Mouse (Mus musculus) embryonic fibroblast, embryonic 13.5 days (primary cell): ENCODE measurements around the gene Palld. TPM values are rescaled to one million over a fixed set of nuclear protein-coding genes. Genes with fewer than 3 reads are reported as not detected.

Experiments used
- H3K27ac ChIP-seq: 2 replicates; pipeline ENCODE4 v1.5.1; 2012; ENCODE audit warnings: low read length, control low read depth, inconsistent platforms; ENCODE audit not compliant: insufficient read depth
- H3K4me1 ChIP-seq: 2 replicates; pipeline ENCODE4 v1.6.1; 2011; ENCODE audit warnings: low read length; ENCODE audit not compliant: control insufficient read depth, insufficient read depth
- H3K4me3 ChIP-seq: 2 replicates; pipeline ENCODE4 v1.5.1; 2011; ENCODE audit warnings: mild to moderate bottlenecking, control low read depth, low read length; ENCODE audit not compliant: insufficient read depth
- CTCF ChIP-seq: IDR thresholded peaks from 2 replicates; pipeline ENCODE4 v1.5.1; 2011; ENCODE audit warnings: mild to moderate bottlenecking, control low read depth, low read length, moderate library complexity, borderline replicate concordance; ENCODE audit not compliant: insufficient read depth
- POLR2A ChIP-seq: IDR thresholded peaks from 2 replicates; pipeline ENCODE4 v1.6.1; 2011; ENCODE audit warnings: low read depth, mild to moderate bottlenecking, control low read depth, low read length, moderate library complexity
- polyA plus RNA-seq: library from polyadenylated mRNA; stranded (reverse); fragments of >200 nt; gene quantifications from 2 replicates; pipeline ENCODE4 v1.2.4, GENCODE M21; 2011; ENCODE audit warnings: low read depth; ENCODE audit not compliant: missing spikeins, insufficient read length

Gene Palld
- polyA plus RNA-seq, 1 experiment, result 228 TPM

- Histone ChIP-seq H3K27ac (no peak overlapping the region), H3K4me1 (0 out of 2 replicates have a peak, but pooled peaks cover 3% of the 10 kb centered on the region), H3K4me3 (no peak overlapping the region)
- TF ChIP-seq POLR2A, result no peak
- TF ChIP-seq CTCF, result no peak
These were observed 241.5 kb downstream of the Palld start for GRCm38 (mm10) chr8:61660961-61661360.

- TF ChIP-seq CTCF (no peak), POLR2A (no peak)
- peaks cover 8% of the 10 kb centered on the region; the same call in 1 of the 2 replicates for H3K4me1 ChIP-seq
- H3K4me3 ChIP-seq, result no peak overlapping the region
- H3K27ac ChIP-seq, result no peak overlapping the region
These were observed 250.5 kb downstream of the Palld start for GRCm38 (mm10) chr8:61651955-61652354.

- TF ChIP-seq POLR2A (no peak), CTCF (no peak)
- H3K27ac ChIP-seq, result peak overlapping the region; percentile 87
- peaks cover 13% of the 10 kb centered on the region for H3K4me1 ChIP-seq
- H3K4me3 ChIP-seq, result no peak overlapping the region
These were observed 256.2 kb downstream of the Palld start for GRCm38 (mm10) chr8:61646195-61646835.

- no peak overlapping the region for H3K4me3 ChIP-seq
- H3K27ac ChIP-seq, result peak overlapping the region; percentile 87
- no peak for TF ChIP-seq POLR2A
- TF ChIP-seq CTCF, result no peak
- H3K4me1 ChIP-seq, result peaks cover 13% of the 10 kb centered on the region
These were observed 256.8 kb downstream of the Palld start for GRCm38 (mm10) chr8:61645642-61646041.

- no peak for TF ChIP-seq POLR2A
- no peak for TF ChIP-seq CTCF
- H3K4me3 ChIP-seq, result no peak overlapping the region
These were observed 259.3 kb downstream of the Palld start for GRCm38 (mm10) chr8:61643215-61643614.

GRCm38 (mm10) chr8:61642358-61642847, 260.1 kb downstream of the Palld start:
- H3K27ac ChIP-seq, result peak overlapping the region; percentile 73
- peaks cover 17% of the 10 kb centered on the region for H3K4me1 ChIP-seq
- H3K4me3 ChIP-seq, result no peak overlapping the region
- TF ChIP-seq POLR2A, result no peak
- no peak for TF ChIP-seq CTCF

More at GRCm38 (mm10) chr8:61643215-61643614, 259.3 kb downstream of the Palld start:
- Histone ChIP-seq H3K4me1 (peaks cover 17% of the 10 kb centered on the region), H3K27ac (peak overlapping the region; percentile 29; the same call in 1 of the 2 replicates)

GRCm38 (mm10) chr8:61639596-61639995, 262.9 kb downstream of the Palld start:
- H3K4me1 ChIP-seq, result peaks cover 10% of the 10 kb centered on the region
- no peak overlapping the region for H3K4me3 ChIP-seq
- no peak for TF ChIP-seq CTCF
- TF ChIP-seq POLR2A, result no peak
- H3K27ac ChIP-seq, result peak overlapping the region; percentile 78

- peak overlapping the region; percentile 59 for H3K27ac ChIP-seq
- H3K4me3 ChIP-seq, result no peak overlapping the region
- TF ChIP-seq POLR2A, result no peak
- no peak for TF ChIP-seq CTCF
- peaks cover 10% of the 10 kb centered on the region for H3K4me1 ChIP-seq
These were observed 263.5 kb downstream of the Palld start for GRCm38 (mm10) chr8:61639008-61639407.

GRCm38 (mm10) chr8:61637736-61638135, 264.8 kb downstream of the Palld start:
- TF ChIP-seq CTCF (no peak), POLR2A (no peak)
- no peak overlapping the region for H3K4me3 ChIP-seq
- H3K27ac ChIP-seq, result no peak overlapping the region
- H3K4me1 ChIP-seq, result peaks cover 6% of the 10 kb centered on the region; the same call in 1 of the 2 replicates

- Histone ChIP-seq H3K27ac (no peak overlapping the region), H3K4me3 (no peak overlapping the region), H3K4me1 (peaks cover 3% of the 10 kb centered on the region; the same call in 1 of the 2 replicates)
- TF ChIP-seq POLR2A, result no peak
These were observed 267.7 kb downstream of the Palld start for GRCm38 (mm10) chr8:61634811-61635210.

- no peak overlapping the region for H3K27ac ChIP-seq
- TF ChIP-seq CTCF (no peak), POLR2A (no peak)
- H3K4me1 ChIP-seq, result peaks cover 2% of the 10 kb centered on the region; the same call in 1 of the 2 replicates
- H3K4me3 ChIP-seq, result no peak overlapping the region
These were observed 270.2 kb downstream of the Palld start for GRCm38 (mm10) chr8:61632331-61632730.
